Mouse (Mus musculus) lung, embryonic 15.5 days (tissue): Measurements from ENCODE around the gene Mroh8. TPM values are rescaled to one million over a fixed set of nuclear protein-coding genes. Genes with fewer than 3 reads are reported as not detected.
A peak's percentile ranks its signal among the peaks of the same experiment; 100 is the strongest.
"Not testable (repeated sequence)": the region's sequence is repeated elsewhere in the genome, so short reads cannot be mapped to it uniquely, and the experiment has no call there.

Experiments
- ATAC-seq: fragments of 200-750 bp; cut with Nextera tagmentation; 2 replicates; pipeline ENCODE4 v1.8.0; 2017; ENCODE audit warnings: moderate number of reproducible peaks, borderline replicate concordance; ENCODE audit not compliant: low FRiP score, low TSS enrichment; ENCODE audit errors: extremely low read depth
- H3K27ac ChIP-seq: fragments of 300-500 bp; sonication (generic); 2 replicates; pipeline ENCODE4 v1.5.1; 2015; ENCODE audit warnings: moderate library complexity, mild to moderate bottlenecking, inconsistent platforms
- H3K27me3 ChIP-seq: fragments of 300-500 bp; sonication (generic); 2 replicates; pipeline ENCODE4 v1.6.1; 2015; ENCODE audit warnings: inconsistent platforms
- H3K36me3 ChIP-seq: fragments of 300-500 bp; sonication (generic); 2 replicates; pipeline ENCODE4 v1.6.1; 2015; ENCODE audit warnings: inconsistent platforms
- H3K4me1 ChIP-seq: fragments of 300-500 bp; sonication (generic); 2 replicates; pipeline ENCODE4 v1.6.1; 2015; ENCODE audit warnings: inconsistent platforms
- H3K4me2 ChIP-seq: fragments of 300-500 bp; sonication (generic); 2 replicates; pipeline ENCODE4 v1.6.1; 2015; ENCODE audit warnings: inconsistent platforms, mild to moderate bottlenecking, moderate library complexity
- H3K4me3 ChIP-seq: fragments of 300-500 bp; sonication (generic); 2 replicates; pipeline ENCODE4 v1.5.1; 2015; ENCODE audit warnings: mild to moderate bottlenecking, inconsistent platforms
- H3K9ac ChIP-seq: fragments of 300-500 bp; sonication (generic); 2 replicates; pipeline ENCODE4 v1.6.1; 2015; ENCODE audit warnings: inconsistent platforms
- H3K9me3 ChIP-seq: fragments of 300-500 bp; sonication (generic); 2 replicates; pipeline ENCODE4 v1.6.1; 2016; ENCODE audit warnings: inconsistent platforms
- WGBS: fragments of 180-500 bp; shearing (Covaris S2); methylation state at CpG from one replicate; pipeline ENCODE4 v1.1.7; 2015; 5-methylcytosine and 5-hydroxymethylcytosine counted together
- polyA plus RNA-seq: library from polyadenylated mRNA; unstranded; fragments of >200 nt; fragmentation: Nextera tagmentation; extraction: Ambion mirVana; gene quantifications from 2 replicates; pipeline ENCODE4 v1.2.1, GENCODE M21; 2015

The Mroh8 gene
- polyA plus RNA-seq, 1 experiment from 2014 or later = 0.80 TPM

DNA sequence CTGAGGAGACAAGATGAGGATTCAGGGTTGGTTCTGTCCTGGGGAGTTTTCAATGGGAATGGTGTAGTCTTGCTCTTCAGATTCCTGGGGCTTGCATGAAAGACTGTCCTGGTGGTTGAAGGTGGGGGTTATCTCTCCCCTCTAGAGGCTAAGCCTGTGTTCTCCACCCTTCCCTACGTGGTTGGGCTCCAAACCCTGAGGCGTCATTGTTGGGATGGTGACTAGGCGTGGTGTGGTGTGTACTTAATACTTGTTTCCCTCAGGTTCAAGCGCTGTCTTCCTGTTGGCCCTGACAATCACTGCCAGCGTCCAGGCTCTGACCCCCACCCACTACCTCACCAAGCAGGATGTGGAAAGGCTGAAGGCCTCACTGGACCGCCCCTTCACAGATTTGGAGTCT lies 4.0 kb upstream of the Mroh8 start:
- no peak overlapping the region for H3K27ac ChIP-seq
- no peak overlapping the region for H3K9ac ChIP-seq
- H3K4me2 ChIP-seq = no peak overlapping the region
- H3K27me3 ChIP-seq = no peaks in the 10 kb centered on the region
- H3K9me3 ChIP-seq = no peaks in the 10 kb centered on the region
- 80% methylated on average over 6 of the region's 6 CpGs for WGBS
- H3K4me3 ChIP-seq = no peak overlapping the region
- peaks cover 37% of the 10 kb centered on the region for H3K36me3 ChIP-seq
- ATAC-seq = no peak
- H3K4me1 ChIP-seq = peaks cover 17% of the 10 kb centered on the region

DNA sequence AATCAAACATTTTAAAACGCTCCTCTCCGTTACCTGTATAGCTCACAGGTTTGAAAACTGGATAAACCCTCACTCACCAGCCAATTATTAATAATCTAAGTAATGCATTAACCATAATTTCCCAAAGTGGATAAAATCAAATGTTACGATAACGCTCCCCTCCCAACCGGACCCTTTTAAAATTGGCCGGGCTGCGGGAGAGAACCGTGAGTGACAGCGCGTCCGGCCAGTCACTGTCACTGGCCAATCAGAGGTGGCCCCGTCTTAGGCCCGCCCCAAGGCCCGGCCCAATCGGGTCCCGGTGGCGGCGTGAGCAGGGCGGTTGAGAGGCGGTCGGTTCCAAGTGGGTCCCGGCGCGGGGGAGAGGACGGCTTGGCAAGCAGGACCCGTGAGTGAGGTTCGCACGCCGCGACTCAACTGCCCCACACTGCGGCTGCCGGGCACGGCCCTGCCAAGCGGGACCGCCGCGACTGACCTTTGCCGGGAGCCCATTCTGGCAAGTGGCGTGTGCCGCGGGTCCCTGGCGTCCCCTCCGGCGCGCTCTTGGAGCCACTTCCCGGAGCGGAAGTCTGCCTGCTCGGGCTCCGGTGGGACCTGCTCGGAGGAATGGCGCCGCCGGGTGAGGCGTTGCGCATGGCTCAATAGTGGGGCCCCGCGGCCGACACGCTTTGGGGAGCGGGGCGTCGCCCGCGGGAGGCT lies 483 bp downstream of the Mroh8 start, which contains the start of gene Rpn2:
Rpn2 (plus strand) TSS at position 301 of the 699 bp plus-strand sequence.
- Histone ChIP-seq H3K27me3 (no peaks in the 10 kb centered on the region), H3K9me3 (no peaks in the 10 kb centered on the region), H3K4me1 (peaks cover 18% of the 10 kb centered on the region), H3K4me3 (peak within 1 kb of the TSS; percentile 99), H3K27ac (peak within 1 kb of the TSS; percentile 95), H3K4me2 (peak within 1 kb of the TSS; percentile 66), H3K36me3 (peaks cover 12% of the 10 kb centered on the region), H3K9ac (peak within 1 kb of the TSS; percentile 99)
- peak; percentile 100 for ATAC-seq
- under 1% methylated on average over 64 of the region's 64 CpGs for WGBS

DNA sequence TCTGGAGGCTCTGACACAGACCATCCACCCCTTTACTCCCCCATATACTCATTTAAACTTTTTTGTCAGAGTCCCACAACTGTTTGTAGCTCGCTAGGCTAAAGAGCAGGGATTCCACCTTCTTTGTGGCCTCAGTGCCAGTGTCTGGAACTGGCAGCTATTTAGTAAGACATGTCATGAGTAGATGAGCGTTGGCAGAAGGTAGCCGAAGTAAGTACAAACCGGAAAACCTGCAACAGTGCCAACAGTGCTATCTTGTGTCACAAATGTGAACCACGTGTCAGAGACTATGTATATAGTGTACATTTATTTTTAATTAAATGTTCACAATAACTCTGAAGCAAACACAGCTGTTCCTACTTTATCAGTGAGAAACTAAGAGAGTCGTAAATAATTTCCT lies 15.5 kb downstream of the Mroh8 start:
- no peak overlapping the region for H3K9ac ChIP-seq
- peaks cover 7% of the 10 kb centered on the region; the same call in 1 of the 2 replicates for H3K4me1 ChIP-seq
- no peak overlapping the region for H3K4me3 ChIP-seq
- 52% methylated on average over 6 of the region's 6 CpGs for WGBS
- no peaks in the 10 kb centered on the region for H3K9me3 ChIP-seq
- no peak overlapping the region for H3K27ac ChIP-seq
- ATAC-seq = no peak
- H3K27me3 ChIP-seq = no peaks in the 10 kb centered on the region
- no peaks in the 10 kb centered on the region for H3K36me3 ChIP-seq
- H3K4me2 ChIP-seq = no peak overlapping the region

DNA sequence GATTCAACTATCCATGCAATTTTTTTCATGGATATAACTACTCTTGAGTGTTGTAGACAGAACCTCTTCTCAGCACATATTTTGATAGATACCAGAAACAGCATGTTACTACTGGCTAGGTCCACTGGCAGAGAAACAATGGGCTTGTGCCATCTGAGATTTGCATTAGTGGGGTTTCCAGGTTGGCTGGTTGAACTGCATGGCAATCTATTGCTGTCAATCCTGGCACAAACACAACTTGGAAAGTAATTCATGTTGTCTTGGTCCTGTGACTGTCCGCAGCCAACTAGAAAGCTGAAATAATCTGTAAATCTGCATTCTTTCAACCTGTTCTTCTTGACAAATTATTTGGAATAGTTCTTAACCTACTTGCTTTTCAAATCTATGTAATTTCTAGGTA lies 16.2 kb downstream of the Mroh8 start:
- no peak for ATAC-seq
- no peaks in the 10 kb centered on the region for H3K27me3 ChIP-seq
- H3K4me3 ChIP-seq = no peak overlapping the region
- H3K9me3 ChIP-seq = no peaks in the 10 kb centered on the region
- no peak overlapping the region for H3K27ac ChIP-seq
- 92% methylated on average over 1 of the region's 1 CpGs for WGBS
- H3K4me2 ChIP-seq = no peak overlapping the region
- no peaks in the 10 kb centered on the region for H3K36me3 ChIP-seq
- H3K4me1 ChIP-seq = peaks cover 7% of the 10 kb centered on the region; the same call in 1 of the 2 replicates
- no peak overlapping the region for H3K9ac ChIP-seq

DNA sequence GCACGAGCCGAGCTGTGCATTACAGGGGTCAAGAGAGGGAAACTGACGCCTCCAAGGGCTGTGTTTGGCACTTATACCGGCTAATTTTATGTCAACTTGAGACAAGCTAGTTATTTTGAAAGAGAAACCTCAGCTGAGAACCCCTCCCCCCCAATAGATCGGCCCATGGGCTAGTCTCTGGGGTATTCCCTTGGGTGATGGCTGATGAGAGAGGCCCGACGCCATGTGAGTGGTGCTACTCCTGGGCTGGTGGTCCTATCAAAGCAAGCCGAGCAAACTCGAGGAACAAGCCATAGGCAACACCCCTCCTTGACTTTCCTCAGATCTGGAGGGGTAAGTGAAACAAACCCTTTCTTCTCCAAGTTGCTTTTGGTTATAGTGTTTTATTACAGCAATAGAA lies 16.8 kb downstream of the Mroh8 start:
- Histone ChIP-seq H3K9me3 (no peaks in the 10 kb centered on the region), H3K4me3 (no peak overlapping the region), H3K36me3 (no peaks in the 10 kb centered on the region), H3K27ac (no peak overlapping the region), H3K27me3 (no peaks in the 10 kb centered on the region), H3K4me2 (peak overlapping the region; percentile 21; the same call in 1 of the 2 replicates), H3K9ac (no peak overlapping the region), H3K4me1 (peaks cover 7% of the 10 kb centered on the region; the same call in 1 of the 2 replicates)
- no peak for ATAC-seq
- WGBS = 41% methylated on average over 9 of the region's 9 CpGs

DNA sequence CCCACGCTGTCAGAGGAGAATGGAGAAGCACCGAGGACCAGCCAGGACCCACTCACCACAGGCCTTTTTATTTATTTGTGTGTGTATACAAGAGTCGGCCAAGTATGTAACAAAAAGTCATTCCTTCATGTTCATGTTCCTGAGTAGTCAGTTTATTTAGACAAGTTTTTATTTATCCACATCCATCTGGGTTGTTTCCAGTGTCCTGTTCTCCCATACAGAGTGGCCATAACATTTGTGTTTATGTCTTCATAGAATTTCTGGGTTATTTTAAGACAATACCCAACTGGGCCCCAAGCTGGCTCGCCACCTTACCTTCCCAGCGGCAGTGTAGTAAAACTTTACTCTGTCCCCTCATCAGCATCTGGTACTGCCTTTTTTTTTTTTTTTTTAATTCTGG lies 17.4 kb downstream of the Mroh8 start:
- H3K9ac ChIP-seq = no peak overlapping the region
- no peaks in the 10 kb centered on the region for H3K27me3 ChIP-seq
- H3K4me1 ChIP-seq = peaks cover 7% of the 10 kb centered on the region; the same call in 1 of the 2 replicates
- H3K27ac ChIP-seq = no peak overlapping the region
- no peaks in the 10 kb centered on the region for H3K9me3 ChIP-seq
- WGBS = 49% methylated on average over 5 of the region's 5 CpGs
- H3K36me3 ChIP-seq = no peaks in the 10 kb centered on the region
- no peak overlapping the region; the same call in 1 of the 2 replicates for H3K4me2 ChIP-seq
- ATAC-seq = peak; percentile 55; the same call in 1 of the 2 replicates
- no peak overlapping the region for H3K4me3 ChIP-seq

DNA sequence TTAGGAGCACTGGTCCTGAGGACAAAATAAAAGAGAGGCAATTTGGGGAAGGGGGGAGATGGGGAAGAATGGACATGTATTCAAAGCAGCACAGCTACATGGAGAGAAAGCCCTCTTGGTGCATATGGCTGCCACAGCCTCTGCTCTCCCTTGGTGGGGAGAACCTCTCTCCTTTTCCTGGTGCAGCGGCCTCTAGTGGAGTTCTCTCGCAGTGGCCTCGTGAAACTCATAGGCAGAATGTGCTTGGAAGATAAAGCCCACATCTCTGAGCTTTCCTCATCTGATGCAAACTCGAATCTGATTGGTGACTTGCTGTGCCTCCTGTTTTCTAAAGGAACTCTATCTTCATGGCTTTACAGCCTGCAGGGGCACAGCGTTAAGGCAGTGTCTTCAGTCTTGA lies 19.6 kb downstream of the Mroh8 start:
- H3K36me3 ChIP-seq = no peaks in the 10 kb centered on the region
- ATAC-seq = no peak
- no peak overlapping the region for H3K27ac ChIP-seq
- H3K4me2 ChIP-seq = no peak overlapping the region
- H3K9me3 ChIP-seq = no peaks in the 10 kb centered on the region
- no peaks in the 10 kb centered on the region for H3K27me3 ChIP-seq
- H3K4me3 ChIP-seq = no peak overlapping the region
- WGBS = 6% methylated on average over 5 of the region's 5 CpGs
- no peak overlapping the region for H3K9ac ChIP-seq
- H3K4me1 ChIP-seq = peaks cover 7% of the 10 kb centered on the region; the same call in 1 of the 2 replicates

DNA sequence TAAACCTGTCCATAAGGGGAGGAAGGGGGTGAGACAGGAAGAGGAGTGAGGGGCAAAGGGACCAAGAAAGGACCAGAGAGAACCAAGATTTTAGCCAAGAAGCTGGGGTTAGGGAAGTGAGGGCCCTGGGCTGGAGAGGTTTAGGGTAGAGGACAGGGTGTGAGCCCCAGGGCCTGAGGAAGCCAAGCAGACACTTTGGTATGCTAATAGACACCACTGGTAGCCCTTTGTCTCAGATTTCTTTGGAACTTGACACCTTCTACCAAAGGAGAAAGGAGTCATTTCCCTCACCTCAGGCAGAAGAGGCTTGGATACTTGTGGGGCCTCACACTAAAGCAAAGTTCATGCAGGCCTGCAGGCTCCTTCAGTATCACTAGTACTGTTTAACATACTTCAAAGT lies 31.2 kb downstream of the Mroh8 start:
- H3K27ac ChIP-seq = no peak overlapping the region
- no peaks in the 10 kb centered on the region for H3K27me3 ChIP-seq
- no peaks in the 10 kb centered on the region for H3K4me1 ChIP-seq
- H3K9me3 ChIP-seq = no peaks in the 10 kb centered on the region
- ATAC-seq = no peak
- no peak overlapping the region for H3K4me3 ChIP-seq
- no peak overlapping the region for H3K4me2 ChIP-seq
- H3K36me3 ChIP-seq = no peaks in the 10 kb centered on the region
- no peak overlapping the region for H3K9ac ChIP-seq

DNA sequence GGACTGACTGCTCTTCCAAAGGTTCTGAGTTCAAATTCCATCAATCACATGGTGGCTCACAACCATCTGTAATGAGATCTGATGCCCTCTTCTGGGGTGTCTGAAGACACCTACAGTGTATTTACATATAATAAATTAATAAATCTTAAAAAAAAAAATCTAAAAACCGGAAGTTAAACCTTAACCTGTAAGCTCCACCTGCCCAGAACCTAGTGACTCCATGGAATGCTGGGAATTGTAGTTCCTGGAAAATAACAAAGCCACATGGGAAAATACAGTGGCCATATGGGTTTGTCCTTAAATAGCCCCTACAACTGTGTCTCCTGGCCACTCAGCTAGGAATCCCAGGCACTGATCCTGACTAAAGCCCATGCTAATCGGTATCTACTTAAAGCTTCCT lies 33.7 kb downstream of the Mroh8 start:
- H3K4me2 ChIP-seq = no peak overlapping the region
- whole genome bisulfite sequencing = 74% methylated on average over 2 of the region's 2 CpGs

DNA sequence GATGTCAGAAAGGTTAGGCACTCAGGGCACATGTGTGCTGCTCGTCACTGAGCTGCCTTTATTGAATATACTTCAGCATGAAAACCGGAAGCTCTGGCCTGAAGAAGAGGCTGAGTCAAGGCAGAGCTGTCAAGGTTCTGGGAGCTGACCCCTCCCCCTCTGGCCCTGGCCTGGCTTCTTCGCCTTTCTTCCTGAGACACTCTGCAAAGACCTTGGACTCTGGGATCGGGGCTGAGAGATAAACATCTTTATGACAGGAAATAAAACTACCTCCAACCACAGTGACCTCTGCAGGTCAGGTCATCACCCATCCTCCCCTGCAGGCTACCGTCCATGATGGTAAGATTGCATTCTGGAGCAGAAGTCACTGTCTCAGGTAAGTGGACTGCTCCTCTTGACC lies 34.3 kb downstream of the Mroh8 start:
- ATAC-seq = no peak
- H3K4me1 ChIP-seq = no peaks in the 10 kb centered on the region
- H3K4me2 ChIP-seq = no peak overlapping the region
- 25% methylated on average over 5 of the region's 5 CpGs for WGBS
- H3K9me3 ChIP-seq = no peaks in the 10 kb centered on the region
- no peaks in the 10 kb centered on the region for H3K36me3 ChIP-seq
- H3K27ac ChIP-seq = no peak overlapping the region
- no peak overlapping the region for H3K4me3 ChIP-seq
- H3K27me3 ChIP-seq = no peaks in the 10 kb centered on the region
- no peak overlapping the region for H3K9ac ChIP-seq

More for the DNA sequence above, 33.7 kb downstream of the Mroh8 start:
- no peaks in the 10 kb centered on the region for H3K36me3 ChIP-seq
- H3K27ac ChIP-seq = no peak overlapping the region
- no peak overlapping the region for H3K9ac ChIP-seq
- ATAC-seq = no peak
- no peak overlapping the region for H3K4me3 ChIP-seq
- no peaks in the 10 kb centered on the region for H3K9me3 ChIP-seq
- H3K27me3 ChIP-seq = no peaks in the 10 kb centered on the region
- H3K4me1 ChIP-seq = no peaks in the 10 kb centered on the region

DNA sequence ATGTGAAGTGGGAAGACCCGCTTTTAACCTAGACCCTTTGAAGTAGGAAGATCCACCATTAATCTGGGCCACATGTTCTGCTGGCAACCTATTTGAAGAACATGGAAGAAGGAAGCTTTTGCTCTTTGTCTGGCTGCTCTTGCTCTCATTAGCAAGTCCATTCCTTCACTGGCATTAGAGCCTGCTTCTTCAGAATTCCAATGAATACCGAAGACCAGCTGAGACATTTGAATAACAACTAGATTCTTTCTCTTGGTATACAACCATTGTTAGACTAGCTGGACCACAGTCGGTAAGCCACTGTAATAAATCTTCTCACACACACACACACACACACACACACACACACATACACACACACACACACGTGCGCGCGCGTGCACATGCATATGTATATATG lies 43.4 kb downstream of the Mroh8 start:
- no peak overlapping the region for H3K9ac ChIP-seq
- H3K36me3 ChIP-seq = no peaks in the 10 kb centered on the region
- H3K27me3 ChIP-seq = no peaks in the 10 kb centered on the region
- no peaks in the 10 kb centered on the region for H3K9me3 ChIP-seq
- ATAC-seq = no peak
- WGBS = 93% methylated on average over 8 of the region's 8 CpGs
- no peak overlapping the region for H3K4me2 ChIP-seq
- H3K27ac ChIP-seq = no peak overlapping the region
- no peaks in the 10 kb centered on the region for H3K4me1 ChIP-seq
- no peak overlapping the region for H3K4me3 ChIP-seq

DNA sequence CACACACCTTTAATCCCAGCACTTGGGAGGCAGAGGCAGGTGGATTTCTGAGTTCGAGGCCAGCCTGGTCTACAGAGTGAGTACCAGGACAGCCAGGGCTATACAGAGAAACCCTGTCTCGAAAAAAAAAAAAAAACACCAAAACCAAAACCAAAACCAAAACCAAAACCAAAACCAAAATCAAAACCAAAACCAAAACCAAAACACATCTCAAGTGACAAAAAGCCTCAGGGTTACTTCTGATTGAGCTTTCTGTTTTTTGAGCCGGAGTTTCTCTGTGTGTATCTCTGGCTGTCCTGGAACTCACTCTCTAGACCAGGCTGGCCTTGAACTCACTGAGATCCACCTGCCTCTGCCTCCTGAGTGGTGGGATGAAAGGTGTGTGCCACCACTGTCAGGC lies 57.4 kb downstream of the Mroh8 start:
- WGBS = 76% methylated on average over 3 of the region's 3 CpGs
- not testable (repeated sequence) for H3K27me3 ChIP-seq, H3K4me1 ChIP-seq, H3K9ac ChIP-seq, ATAC-seq, H3K36me3 ChIP-seq, H3K9me3 ChIP-seq, H3K4me2 ChIP-seq, H3K27ac ChIP-seq, H3K4me3 ChIP-seq
